Mouse (Mus musculus): Measurements from ENCODE around the gene Kcnd3. TPM values are rescaled to one million over a fixed set of nuclear protein-coding genes. Genes with fewer than 3 reads are reported as not detected.

The Kcnd3 gene
- total RNA-seq, 2 experiments from 2014 or later = 61.6 to 63.9 TPM

DNA sequence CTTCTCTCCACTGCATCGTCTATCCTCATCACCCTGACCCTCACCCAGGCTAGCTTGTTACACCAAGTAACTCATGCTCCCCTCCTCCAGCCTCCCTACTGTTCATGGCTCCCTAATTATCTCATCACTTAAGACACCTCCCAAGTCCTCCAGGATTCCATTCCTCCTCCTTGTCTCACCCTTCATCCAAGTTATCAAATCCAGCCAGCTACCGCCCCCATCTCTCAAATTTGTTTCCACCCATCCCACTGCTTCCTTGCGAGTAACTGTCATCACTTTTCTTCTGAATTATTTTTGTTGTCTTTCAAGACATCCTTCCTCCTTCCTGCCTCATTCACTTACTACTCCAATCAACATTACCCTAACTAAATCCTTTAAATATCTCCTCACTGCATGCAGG lies 126.2 kb downstream of the Kcnd3 start:
- DNase-seq (ENCODE audit: low spot score in 2 of 2) = no peak

GRCm38 (mm10) chr3:105581119-105581518 lies 129.0 kb downstream of the Kcnd3 start:
- no peak for DNase-seq (ENCODE audit: low spot score in 2 of 2)

DNA sequence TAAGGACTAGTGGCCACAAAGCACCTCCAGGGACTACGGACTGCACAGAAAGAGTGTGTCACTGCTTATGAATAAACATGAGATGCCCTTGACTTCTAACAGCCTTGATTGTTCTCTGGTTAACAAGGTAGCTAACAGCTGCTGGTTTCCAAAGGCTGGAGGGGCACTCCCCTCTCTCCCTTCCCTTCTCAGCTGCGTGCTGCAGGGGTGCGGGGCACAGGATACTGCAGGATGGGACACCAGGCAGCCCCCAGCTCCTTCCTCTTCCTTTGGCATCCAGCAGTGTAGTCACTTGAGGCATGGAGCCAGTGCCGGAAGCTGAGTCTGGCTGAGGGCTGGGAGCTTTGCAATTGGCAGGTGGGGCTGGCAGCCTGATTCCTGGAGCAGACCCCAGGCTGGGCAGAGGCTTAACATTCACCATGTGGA lies 133.6 kb downstream of the Kcnd3 start:
- DNase-seq (ENCODE audit: low spot score in 2 of 2) = no peak

GRCm38 (mm10) chr3:105590056-105590672 lies 138.0 kb downstream of the Kcnd3 start:
- DNase-seq (ENCODE audit: low spot score in 2 of 2) = peak in 1 of 2 experiments; percentile 57

- DNase-seq (ENCODE audit: low spot score in 2 of 2) = no peak
These were observed 139.6 kb downstream of the Kcnd3 start for GRCm38 (mm10) chr3:105591766-105592165.

GRCm38 (mm10) chr3:105592246-105592645 lies 140.1 kb downstream of the Kcnd3 start:
- DNase-seq (ENCODE audit: low spot score in 2 of 2) = peak; percentile 49 to 74

DNA sequence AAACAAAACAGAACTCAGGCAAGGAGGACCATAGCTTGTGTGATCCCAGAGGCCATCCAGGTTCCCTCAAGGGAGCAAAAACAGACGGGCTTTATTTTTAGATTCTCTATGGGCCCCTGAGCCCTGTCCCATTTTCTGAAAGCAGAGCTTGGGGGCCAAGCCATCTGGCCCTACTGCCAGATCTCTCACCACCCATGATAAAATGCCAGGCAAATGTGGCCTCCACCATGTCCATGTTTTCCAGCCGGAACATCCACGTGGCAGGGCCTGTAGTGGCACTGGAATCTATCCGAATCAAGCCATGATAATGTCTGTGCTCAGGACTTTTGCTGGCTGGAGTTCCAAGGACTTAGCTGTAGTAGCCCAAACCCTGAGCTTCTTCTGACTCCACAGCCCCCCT lies 148.4 kb downstream of the Kcnd3 start:
- no peak for DNase-seq (ENCODE audit: low spot score in 2 of 2)

DNA sequence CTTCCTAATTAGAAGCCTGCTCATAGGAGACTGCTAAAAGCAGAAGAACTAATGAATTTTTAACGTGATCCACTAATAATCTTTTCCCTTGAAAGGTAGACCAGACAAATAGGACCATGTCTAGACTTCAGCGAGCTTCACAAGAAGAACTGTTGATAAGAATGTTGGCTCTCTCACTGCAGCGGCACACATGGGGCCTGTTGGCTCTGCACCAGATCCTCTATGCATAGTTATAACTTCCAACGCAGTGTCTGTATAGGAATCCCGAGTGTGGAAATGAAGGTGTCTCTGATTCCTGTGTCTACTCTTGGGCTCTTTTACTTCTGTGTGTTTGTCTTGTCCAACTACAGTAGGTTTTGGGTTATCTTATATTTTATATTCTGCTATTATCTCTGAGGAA lies 150.8 kb downstream of the Kcnd3 start:
- no peak for DNase-seq (ENCODE audit: low spot score in 2 of 2)

DNA sequence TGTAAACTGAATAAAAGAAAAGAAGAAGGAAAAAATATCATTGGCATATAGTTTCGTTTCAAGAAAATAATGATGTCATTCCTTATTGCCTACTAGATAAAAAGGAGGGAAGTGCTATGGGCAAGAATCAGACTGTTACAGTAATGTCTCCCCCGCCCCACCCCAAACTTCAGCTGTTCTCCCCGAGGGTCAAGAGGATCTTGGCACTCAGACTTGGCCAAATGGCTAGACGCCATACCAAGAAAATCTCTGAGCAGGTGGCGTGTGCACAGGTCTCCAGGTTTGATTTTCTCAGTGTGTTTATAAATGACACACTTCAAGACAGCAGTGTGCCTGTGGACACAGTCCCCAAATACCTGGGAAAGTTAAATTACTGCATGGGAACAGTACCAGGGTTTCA lies 153.6 kb downstream of the Kcnd3 start:
- DNase-seq (ENCODE audit: low spot score in 2 of 2) = no peak

- DNase-seq (ENCODE audit: low spot score in 2 of 2) = peak; percentile 58 to 83
These were observed 156.7 kb downstream of the Kcnd3 start for GRCm38 (mm10) chr3:105608857-105609256.

DNA sequence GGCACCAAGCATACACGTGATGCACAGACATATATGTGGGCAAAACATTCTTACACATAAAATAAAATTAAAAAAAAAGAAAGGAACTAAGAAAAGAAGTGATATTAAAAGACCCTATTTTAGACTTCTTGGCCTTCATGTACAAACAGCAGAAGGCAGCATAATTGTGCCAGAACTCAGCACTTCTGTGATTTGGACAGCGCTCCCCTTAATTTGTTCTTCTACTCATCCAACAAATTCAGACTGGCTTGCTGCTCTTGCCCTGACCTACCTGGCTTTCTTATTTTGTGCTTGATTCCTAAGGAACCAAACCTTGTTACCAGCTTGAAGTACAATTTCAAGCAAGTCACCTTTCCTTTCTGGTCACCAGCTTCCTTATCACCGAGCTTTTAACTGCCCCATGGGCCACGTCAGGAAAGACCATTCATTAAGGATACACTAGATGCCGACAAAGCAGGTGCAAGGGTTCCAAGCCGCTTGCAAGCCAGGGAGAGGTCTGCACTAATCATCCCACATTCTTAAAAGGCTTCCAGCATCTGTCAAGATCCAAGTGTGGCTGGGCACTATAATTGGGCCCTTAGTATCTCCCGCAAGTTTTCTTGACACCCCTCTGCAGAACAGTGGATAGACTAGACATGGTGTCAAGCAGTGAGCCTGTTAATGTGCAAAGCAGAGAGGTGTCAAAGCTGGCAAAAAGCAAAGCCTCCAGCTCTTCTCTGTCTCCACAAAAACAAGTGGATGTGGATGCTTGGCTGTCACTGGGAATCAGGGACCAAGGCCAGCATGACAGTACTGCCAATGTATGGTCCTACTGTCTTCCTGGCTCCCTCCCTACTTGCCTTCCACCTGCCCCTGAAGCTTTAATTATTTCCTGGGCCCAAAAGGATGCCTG lies 159.6 kb downstream of the Kcnd3 start:
- DNase-seq (ENCODE audit: low spot score in 2 of 2) = no peak

DNA sequence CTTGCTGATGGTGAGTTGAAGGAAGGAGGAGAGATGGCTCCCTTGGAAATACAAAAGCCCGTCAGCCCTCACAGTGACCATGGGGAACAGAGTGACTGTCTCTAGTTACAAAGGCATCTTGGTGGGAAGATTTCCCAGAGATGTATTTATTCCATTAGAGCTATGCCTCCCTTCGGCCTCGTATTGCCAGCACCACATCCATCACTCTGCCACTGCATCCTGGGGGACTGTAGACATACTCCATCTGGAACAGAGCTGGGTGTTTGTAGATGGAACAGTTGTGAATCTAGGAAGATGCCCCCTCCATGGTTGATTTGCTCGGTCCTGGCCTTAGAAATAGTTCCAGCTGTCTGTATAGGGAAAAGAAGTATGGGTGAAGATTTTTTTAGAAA lies 160.3 kb downstream of the Kcnd3 start:
- no peak for DNase-seq (ENCODE audit: low spot score in 2 of 2)

DNA sequence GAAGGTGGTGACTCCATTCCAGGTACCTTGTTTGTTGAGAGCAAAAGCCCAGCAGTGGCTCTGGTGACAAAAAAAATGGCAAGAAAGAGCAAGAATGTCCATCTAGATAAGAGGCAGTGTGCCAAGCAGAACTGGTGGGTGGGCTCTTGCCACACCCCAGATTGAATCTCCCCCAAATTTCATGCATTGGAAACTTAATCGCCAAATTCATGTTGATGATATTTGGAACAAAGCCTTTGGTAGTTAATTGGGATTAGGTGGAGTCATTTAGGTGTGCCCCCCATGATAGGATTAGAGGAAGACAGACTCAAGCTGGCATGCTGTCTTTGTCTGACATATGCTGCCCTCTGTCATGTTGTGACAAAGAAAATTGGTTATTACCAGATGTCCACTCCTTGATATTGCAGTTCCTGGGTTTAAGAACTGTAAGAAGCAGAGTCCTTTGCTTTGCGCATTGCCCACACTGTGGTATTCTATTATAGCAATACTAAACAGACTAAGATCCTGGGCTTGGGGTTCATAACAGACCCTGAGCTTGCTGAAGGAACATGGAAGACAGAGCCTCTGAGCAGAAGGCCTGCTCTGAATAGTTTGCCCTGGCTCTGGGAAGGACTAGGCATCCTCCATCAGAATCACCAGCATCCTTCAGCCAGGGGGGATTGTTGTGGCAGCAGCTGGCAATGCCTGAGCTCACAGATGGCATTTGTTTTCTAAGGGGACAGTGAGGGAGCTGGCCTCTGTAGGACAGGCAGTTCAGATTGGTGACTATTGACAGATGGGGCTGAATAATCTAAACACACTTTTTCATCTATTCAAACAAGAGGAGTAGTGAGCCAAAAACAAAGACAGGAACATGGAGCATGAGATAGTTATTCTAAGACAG lies 165.0 kb downstream of the Kcnd3 start:
- no peak for DNase-seq (ENCODE audit: low spot score in 2 of 2)

DNA sequence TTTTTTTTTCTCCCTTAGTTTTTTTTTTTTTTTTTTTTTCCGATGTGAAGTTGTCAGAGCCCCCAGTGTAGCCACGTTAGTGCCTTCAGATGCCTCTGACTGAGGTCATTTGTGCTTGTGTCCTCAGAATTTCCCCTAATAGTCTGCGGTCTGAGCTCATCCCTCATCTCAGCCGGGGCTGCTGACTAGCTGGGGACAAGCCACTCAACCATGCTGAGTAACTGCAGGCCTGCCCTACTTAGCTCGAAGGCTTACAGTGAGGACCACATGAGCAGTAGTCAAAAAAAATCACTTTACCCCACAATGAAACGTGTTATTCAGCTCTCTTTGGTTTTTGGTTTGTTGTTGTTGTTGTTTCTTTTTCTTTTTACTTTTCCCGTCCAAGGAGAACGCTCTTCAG lies 169.0 kb downstream of the Kcnd3 start:
- DNase-seq (ENCODE audit: low spot score in 2 of 2) = no peak

GRCm38 (mm10) chr3:105623137-105623536 lies 171.0 kb downstream of the Kcnd3 start:
- no peak for DNase-seq (ENCODE audit: low spot score in 2 of 2)

DNA sequence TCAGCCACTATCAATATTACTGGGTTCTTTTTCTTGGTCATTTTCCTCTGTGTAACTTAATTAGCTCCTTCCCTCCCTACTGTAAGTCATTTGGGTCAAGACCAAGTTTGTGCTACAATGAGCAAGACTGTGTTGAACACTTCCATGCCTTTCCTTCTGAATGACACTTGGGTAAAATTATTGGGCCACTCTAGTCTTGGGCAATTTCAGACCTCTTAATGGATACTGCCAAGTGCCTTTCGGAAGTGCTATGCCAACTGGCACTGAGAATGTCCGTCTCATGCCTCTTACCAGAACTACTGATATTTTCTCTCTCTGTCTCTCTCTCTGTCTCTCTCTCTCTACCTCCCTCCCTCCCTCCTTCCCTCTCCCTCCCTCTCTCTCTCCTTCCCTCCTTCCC lies 173.8 kb downstream of the Kcnd3 start:
- no peak for DNase-seq (ENCODE audit: low spot score in 2 of 2)

DNA sequence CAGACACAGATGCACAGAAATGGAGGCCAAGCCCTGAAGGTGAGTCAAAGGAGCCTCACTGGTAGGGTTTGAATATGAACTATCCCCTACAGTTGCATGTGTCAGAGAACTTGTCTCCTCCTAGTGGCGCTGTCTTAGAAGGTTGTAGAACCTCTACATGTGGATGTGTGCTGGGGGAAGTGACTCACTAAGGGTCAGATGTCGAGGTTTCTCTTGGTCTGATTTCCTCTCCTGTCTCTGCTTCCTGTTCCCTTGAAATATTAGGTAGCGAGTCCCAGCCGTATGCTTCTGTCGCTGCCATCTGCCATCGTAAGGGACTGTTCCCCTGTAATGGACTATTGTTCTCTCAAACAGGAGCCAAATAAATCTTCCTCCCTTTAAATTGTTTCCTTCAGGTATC lies 175.1 kb downstream of the Kcnd3 start:
- no peak for DNase-seq (ENCODE audit: low spot score in 2 of 2)

DNA sequence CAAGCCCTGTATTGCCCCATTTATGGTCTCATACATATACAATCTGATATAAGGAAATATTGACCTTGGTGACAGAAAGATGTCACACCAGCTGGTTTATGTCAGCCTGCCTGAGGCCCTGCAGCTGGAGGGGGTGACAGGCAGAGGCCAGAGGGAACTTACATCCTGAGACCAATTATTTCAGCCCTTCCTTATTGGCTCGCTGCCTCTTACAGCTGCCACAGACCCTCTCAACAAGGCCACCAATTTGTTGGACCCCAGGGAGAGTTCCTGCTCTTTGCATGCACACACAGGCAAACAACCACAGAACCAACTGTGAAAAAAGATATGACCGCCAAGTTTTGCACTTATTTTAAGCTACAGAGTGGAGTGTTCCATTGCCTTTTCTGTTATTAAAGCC lies 180.2 kb downstream of the Kcnd3 start:
- no peak for DNase-seq (ENCODE audit: low spot score in 2 of 2)

DNA sequence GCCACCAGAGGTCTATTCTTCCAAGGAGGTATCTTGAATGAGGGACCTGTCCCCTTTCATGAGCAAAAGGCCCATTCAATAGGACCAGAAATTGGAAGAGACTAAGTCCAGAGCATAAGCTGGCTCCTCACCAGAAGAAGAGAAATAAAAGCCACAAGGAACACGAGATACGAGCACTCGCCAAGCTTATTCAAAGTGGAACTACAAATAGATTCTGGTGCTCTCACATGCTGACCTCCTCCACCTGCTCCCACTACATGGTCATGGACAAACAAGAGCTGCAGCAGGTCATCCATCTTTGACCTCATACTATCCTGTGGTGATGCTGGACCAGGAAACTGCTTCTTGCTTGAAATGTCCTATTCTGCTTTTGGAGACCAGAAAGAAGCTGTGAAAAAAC lies 180.9 kb downstream of the Kcnd3 start:
- no peak for DNase-seq (ENCODE audit: low spot score in 2 of 2)

DNA sequence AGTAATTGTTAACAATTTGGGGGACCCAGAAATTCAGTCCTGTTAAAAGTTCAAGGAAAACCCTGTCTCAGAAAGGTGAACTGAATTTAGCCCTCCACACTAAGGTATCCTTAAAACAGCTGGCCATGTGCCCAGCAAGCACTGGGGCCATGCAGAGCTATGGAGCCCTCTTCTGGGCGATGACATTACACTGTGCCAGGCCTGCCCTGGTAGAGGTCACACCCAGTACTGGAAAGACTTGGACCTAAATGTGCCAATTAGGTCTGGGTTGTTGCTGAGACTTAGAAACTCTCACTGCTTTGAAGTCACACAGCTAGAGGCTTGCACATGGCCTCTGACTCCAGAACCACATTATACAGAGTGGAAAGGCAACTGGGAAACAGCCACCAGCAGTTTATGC lies 190.1 kb downstream of the Kcnd3 start:
- DNase-seq (ENCODE audit: low spot score in 2 of 2) = peak in 1 of 2 experiments; percentile 48

GRCm38 (mm10) chr3:105643566-105643965 lies 191.4 kb downstream of the Kcnd3 start:
- DNase-seq (ENCODE audit: low spot score in 2 of 2) = peak in 1 of 2 experiments; percentile 20
